Mouse (Mus musculus) cerebellum, adult 2 months (tissue): ENCODE data around the gene Lgals4. TPM values are rescaled to one million over a fixed set of nuclear protein-coding genes. Genes with fewer than 3 reads are reported as not detected.
"Not testable (repeated sequence)": the region's sequence is repeated elsewhere in the genome, so short reads cannot be mapped to it uniquely, and the experiment has no call there.

Source experiments
- DNase-seq, 2 experiments: peaks; one replicate each; pipeline ENCODE4 v3.0.0; 2021
- H3K27ac ChIP-seq: fragments of 200-500 bp; 2 replicates; pipeline ENCODE4 v1.5.1; 2012; ENCODE audit warnings: low read length, control low read depth, inconsistent platforms; ENCODE audit not compliant: insufficient read depth
- H3K27me3 ChIP-seq: fragments of 200-500 bp; 2 replicates; pipeline ENCODE4 v1.6.1; 2012; ENCODE audit warnings: inconsistent platforms, mild to moderate bottlenecking, low read length, moderate library complexity; ENCODE audit not compliant: control insufficient read depth, insufficient read depth
- H3K4me1 ChIP-seq: fragments of 200-500 bp; 2 replicates; pipeline ENCODE4 v1.6.1; 2011; ENCODE audit warnings: low read length; ENCODE audit not compliant: control insufficient read depth, insufficient read depth
- H3K4me3 ChIP-seq: fragments of 200-500 bp; replicated peaks from 2 replicates; pipeline ENCODE3; 2011; ENCODE audit warnings: mild to moderate bottlenecking, low read depth, low read length, control low read depth; ENCODE audit not compliant: insufficient read depth
- CTCF ChIP-seq: fragments of 200-500 bp; IDR thresholded peaks from 2 replicates; pipeline ENCODE4 v1.5.1; 2011; ENCODE audit warnings: low read depth, mild to moderate bottlenecking, control low read depth, low read length, moderate library complexity, borderline replicate concordance; ENCODE audit not compliant: insufficient read depth
- POLR2A ChIP-seq: fragments of 200-500 bp; IDR thresholded peaks from 2 replicates; pipeline ENCODE4 v1.6.1; 2011; ENCODE audit warnings: low read length, control low read depth, borderline replicate concordance; ENCODE audit not compliant: insufficient read depth
- WGBS: fragments of 180-500 bp; shearing (Covaris S2); methylation state at CpG from one replicate; pipeline ENCODE4 v1.1.7; 2018; 5-methylcytosine and 5-hydroxymethylcytosine counted together
- polyA plus RNA-seq: library from polyadenylated mRNA; depleted of rRNA; stranded (reverse); fragments of >200 nt; gene quantifications from 2 replicates; pipeline ENCODE4 v1.2.3, GENCODE M21; 2012; rRNA removed

Lgals4 gene
- polyA plus RNA-seq, 1 experiment, result 8.3 TPM

- DNase-seq, result no peak
- H3K4me1 ChIP-seq, result no peaks in the 10 kb centered on the region
- no peaks in the 10 kb centered on the region for H3K27me3 ChIP-seq
- no peak overlapping the region for H3K4me3 ChIP-seq
- H3K27ac ChIP-seq, result no peak overlapping the region
- WGBS, result 33% methylated on average over 4 of the region's 4 CpGs
- TF ChIP-seq POLR2A, result no peak
- no peak for TF ChIP-seq CTCF
Observed at GRCm38 (mm10) chr7:28877856-28878255, 44.2 kb downstream of the Lgals4 start.

GRCm38 (mm10) chr7:28879606-28880005 is 46.0 kb downstream of the Lgals4 start:
- Histone ChIP-seq H3K4me1 (no peaks in the 10 kb centered on the region), H3K27me3 (no peaks in the 10 kb centered on the region), H3K4me3 (no peak overlapping the region), H3K27ac (no peak overlapping the region)
- TF ChIP-seq POLR2A, result no peak
- TF ChIP-seq CTCF, result no peak
- no peak for DNase-seq
- WGBS, result 94% methylated on average over 7 of the region's 7 CpGs

- WGBS, result 27% methylated on average over 10 of the region's 10 CpGs
- no peaks in the 10 kb centered on the region for H3K4me1 ChIP-seq
- H3K27me3 ChIP-seq, result no peaks in the 10 kb centered on the region
- H3K27ac ChIP-seq, result no peak overlapping the region
- H3K4me3 ChIP-seq, result no peak overlapping the region
- DNase-seq, result no peak
- no peak for TF ChIP-seq CTCF
- no peak for TF ChIP-seq POLR2A
Observed at GRCm38 (mm10) chr7:28880554-28880953, 46.9 kb downstream of the Lgals4 start.

- DNase-seq, result no peak
- no peak within 1 kb of the TSS for H3K4me3 ChIP-seq
- no peaks in the 10 kb centered on the region for H3K27me3 ChIP-seq
- TF ChIP-seq POLR2A (no peak), CTCF (no peak)
- WGBS, result 57% methylated on average over 13 of the region's 13 CpGs
- H3K4me1 ChIP-seq, result no peaks in the 10 kb centered on the region
- no peak within 1 kb of the TSS for H3K27ac ChIP-seq
Observed at GRCm38 (mm10) chr7:28881199-28881598, 47.5 kb downstream of the Lgals4 start, which contains the start of gene Capn12. TSS of gene Capn12 (plus strand) at chr7:28881422.

GRCm38 (mm10) chr7:28883039-28883438 is 49.4 kb downstream of the Lgals4 start:
- Histone ChIP-seq H3K4me1 (no peaks in the 10 kb centered on the region), H3K27ac (no peak overlapping the region), H3K27me3 (no peaks in the 10 kb centered on the region), H3K4me3 (no peak overlapping the region)
- no peak for DNase-seq
- 59% methylated on average over 11 of the region's 11 CpGs for WGBS
- TF ChIP-seq POLR2A (no peak), CTCF (no peak)

- H3K4me3 ChIP-seq, H3K27me3 ChIP-seq, H3K27ac ChIP-seq, H3K4me1 ChIP-seq, DNase-seq: not testable (repeated sequence)
- WGBS, result 86% methylated on average over 4 of the region's 4 CpGs
Observed at GRCm38 (mm10) chr7:28883704-28884103, 50.0 kb downstream of the Lgals4 start.

GRCm38 (mm10) chr7:28886486-28886885 is 52.8 kb downstream of the Lgals4 start:
- H3K4me1 ChIP-seq, result no peaks in the 10 kb centered on the region
- TF ChIP-seq POLR2A (no peak), CTCF (no peak)
- no peak overlapping the region for H3K4me3 ChIP-seq
- H3K27ac ChIP-seq, result no peak overlapping the region
- H3K27me3 ChIP-seq, result no peaks in the 10 kb centered on the region
- DNase-seq, result no peak
- 27% methylated on average over 14 of the region's 14 CpGs for WGBS

GRCm38 (mm10) chr7:28888701-28889161 is 55.1 kb downstream of the Lgals4 start:
- TF ChIP-seq POLR2A (no peak), CTCF (no peak)
- peak overlapping the region; percentile 66 for H3K4me3 ChIP-seq
- 2% methylated on average over 27 of the region's 27 CpGs for WGBS
- no peak overlapping the region for H3K27ac ChIP-seq
- DNase-seq, result no peak
- no peaks in the 10 kb centered on the region for H3K4me1 ChIP-seq
- no peaks in the 10 kb centered on the region for H3K27me3 ChIP-seq

Other genes starting within 250 kb of the Lgals4 start
- gene Samd4b, start 235.7 kb upstream of the Lgals4 start, polyA plus RNA-seq, result 54.1 and 54.9 TPM in 2 replicates
- gene Pak4, start 235.7 kb upstream of the Lgals4 start, polyA plus RNA-seq, result 8.3 and 8.5 TPM in 2 replicates
- gene Acp7, start 202.5 kb upstream of the Lgals4 start, polyA plus RNA-seq, result 0.90 and 1.4 TPM in 2 replicates
- 66.4 and 68.8 TPM in 2 replicates for gene Fbxo27, start 141.0 kb upstream of the Lgals4 start, polyA plus RNA-seq
- 6.7 TPM in 2 replicates for gene Fbxo17, start 117.0 kb upstream of the Lgals4 start, polyA plus RNA-seq
- gene Mrps12, start 92.0 kb upstream of the Lgals4 start, polyA plus RNA-seq, result 101 and 113 TPM in 2 replicates
- gene Sars2, start 91.9 kb upstream of the Lgals4 start, polyA plus RNA-seq, result 21.5 and 23.8 TPM in 2 replicates
- gene Ccer2, start 77.7 kb upstream of the Lgals4 start, polyA plus RNA-seq, result 1.6 and 3.1 TPM in 2 replicates
- gene Sirt2, start 67.1 kb upstream of the Lgals4 start, polyA plus RNA-seq, result 282 and 298 TPM in 2 replicates
- gene Nfkbib, start 66.3 kb upstream of the Lgals4 start, polyA plus RNA-seq, result 39.6 and 40.0 TPM in 2 replicates
- 3.0 and 3.1 TPM in 2 replicates for gene Rinl, start 44.9 kb upstream of the Lgals4 start, polyA plus RNA-seq
- 366 and 379 TPM in 2 replicates for gene Hnrnpl, start 25.3 kb upstream of the Lgals4 start, polyA plus RNA-seq
- 106 and 115 TPM in 2 replicates for gene Ech1, start 8.6 kb upstream of the Lgals4 start, polyA plus RNA-seq
- gene Lgals7, start 30.0 kb downstream of the Lgals4 start, polyA plus RNA-seq, result 0.16 TPM in 1 of 2 replicates, not detected in the other
- gene Capn12, start 47.6 kb downstream of the Lgals4 start, polyA plus RNA-seq, result 0.41 and 0.46 TPM in 2 replicates
- gene Actn4, start 128.5 kb downstream of the Lgals4 start, polyA plus RNA-seq, result 129 and 135 TPM in 2 replicates
- 322 and 331 TPM in 2 replicates for gene Eif3k, start 148.0 kb downstream of the Lgals4 start, polyA plus RNA-seq
- gene Map4k1, start 148.2 kb downstream of the Lgals4 start, polyA plus RNA-seq, result 1.2 and 1.3 TPM in 2 replicates